Mouse (Mus musculus) midbrain, embryonic 13.5 days (tissue): ENCODE data around the gene Pf4. TPM values are rescaled to one million over a fixed set of nuclear protein-coding genes. Genes with fewer than 3 reads are reported as not detected.

ENCODE experiments used
- ATAC-seq: fragments of 200-750 bp; cut with Nextera tagmentation; 2 replicates; pipeline ENCODE4 v1.8.0; 2017; ENCODE audit warnings: mild to moderate bottlenecking, moderate TSS enrichment, moderate library complexity
- H3K27ac ChIP-seq: fragments of 300-500 bp; sonication (generic); 2 replicates; pipeline ENCODE4 v1.5.1; 2015; ENCODE audit warnings: inconsistent platforms, mild to moderate bottlenecking, moderate library complexity
- H3K27me3 ChIP-seq: fragments of 300-500 bp; sonication (generic); 2 replicates; pipeline ENCODE4 v1.6.1; 2015; ENCODE audit warnings: mild to moderate bottlenecking, inconsistent platforms
- H3K36me3 ChIP-seq: fragments of 300-500 bp; sonication (generic); 2 replicates; pipeline ENCODE4 v1.6.1; 2015; ENCODE audit warnings: mild to moderate bottlenecking, inconsistent platforms
- H3K4me1 ChIP-seq: fragments of 300-500 bp; sonication (generic); replicated peaks from 2 replicates; pipeline ENCODE4 v1.6.1; 2015; ENCODE audit warnings: inconsistent platforms
- H3K4me2 ChIP-seq: fragments of 300-500 bp; sonication (generic); replicated peaks from 2 replicates; pipeline ENCODE4 v1.6.1; 2015; ENCODE audit warnings: moderate library complexity, mild to moderate bottlenecking, inconsistent platforms
- H3K4me3 ChIP-seq: fragments of 300-500 bp; sonication (generic); replicated peaks from 2 replicates; pipeline ENCODE4 v1.5.1; 2015; ENCODE audit warnings: mild to moderate bottlenecking, inconsistent platforms
- H3K9ac ChIP-seq: fragments of 300-500 bp; sonication (generic); replicated peaks from 2 replicates; pipeline ENCODE4 v1.6.1; 2015; ENCODE audit warnings: mild to moderate bottlenecking, inconsistent platforms
- H3K9me3 ChIP-seq: fragments of 300-500 bp; sonication (generic); 2 replicates; pipeline ENCODE4 v1.6.1; 2016; ENCODE audit warnings: mild to moderate bottlenecking, inconsistent platforms
- WGBS: fragments of 180-500 bp; shearing (Covaris S2); methylation state at CpG from one replicate; pipeline ENCODE4 v1.1.7; 2015; 5-methylcytosine and 5-hydroxymethylcytosine counted together
- polyA plus RNA-seq: library from polyadenylated mRNA; unstranded; fragments of >200 nt; fragmentation: Nextera tagmentation; extraction: Ambion mirVana; gene quantifications from 2 replicates; pipeline ENCODE4 v1.2.1, GENCODE M21; 2015

The Pf4 gene
- polyA plus RNA-seq, 1 experiment from 2014 or later: 47.6 TPM

- Histone ChIP-seq H3K27me3 (peaks cover 12% of the 10 kb centered on the region), H3K4me3 (no peak overlapping the region), H3K4me1 (peaks cover 7% of the 10 kb centered on the region), H3K9ac (no peak overlapping the region), H3K36me3 (no peaks in the 10 kb centered on the region), H3K27ac (no peak overlapping the region), H3K4me2 (no peak overlapping the region), H3K9me3 (no peaks in the 10 kb centered on the region)
- no peak for ATAC-seq
- 78% methylated on average over 12 of the region's 12 CpGs for WGBS
These were observed 8.1 kb upstream of the Pf4 start for GRCm38 (mm10) chr5:90763912-90764665.

DNA sequence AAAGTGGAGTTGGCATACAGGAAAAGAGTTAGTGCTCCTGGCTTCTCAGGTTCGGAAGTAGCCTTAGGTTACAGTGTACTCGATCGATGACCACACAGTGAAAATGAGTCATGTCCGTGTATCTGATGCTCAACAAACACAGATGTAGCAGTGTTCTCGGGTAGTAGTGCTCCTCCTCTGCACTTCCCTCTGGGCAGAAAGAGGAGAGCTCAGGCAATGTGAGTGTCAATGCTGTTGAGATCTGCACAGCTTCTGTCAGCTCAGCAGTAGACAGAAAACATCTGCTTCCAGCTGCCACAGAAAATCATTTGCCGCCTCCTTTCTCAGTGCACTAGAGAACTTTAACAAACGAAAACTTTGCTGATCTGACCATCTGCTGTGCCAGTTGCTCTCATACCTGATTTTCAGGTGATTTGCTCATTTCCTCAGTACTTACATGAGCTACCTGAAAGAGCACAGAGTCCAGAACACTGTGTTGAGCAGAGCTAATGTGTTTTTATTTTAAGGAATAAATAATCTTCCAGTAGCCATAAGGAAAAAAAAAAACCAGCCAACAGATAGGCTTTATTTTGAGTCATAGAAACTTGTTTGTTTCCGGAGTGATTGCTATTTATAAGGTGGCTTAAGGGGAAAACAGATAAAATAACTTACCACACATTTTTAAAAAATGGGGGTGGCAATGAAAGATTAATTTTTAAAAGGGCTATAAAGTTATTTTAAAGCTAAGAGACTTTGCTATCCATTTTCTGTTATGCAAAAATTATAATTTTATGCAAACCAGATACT, 6.2 kb upstream of the Pf4 start:
- no peak overlapping the region for H3K27ac ChIP-seq
- no peak overlapping the region for H3K9ac ChIP-seq
- no peak overlapping the region for H3K4me2 ChIP-seq
- no peaks in the 10 kb centered on the region for H3K4me1 ChIP-seq
- H3K36me3 ChIP-seq: no peaks in the 10 kb centered on the region
- H3K9me3 ChIP-seq: no peaks in the 10 kb centered on the region
- 0 out of 2 replicates have a peak, but pooled peaks cover 3% of the 10 kb centered on the region for H3K27me3 ChIP-seq
- 87% methylated on average over 8 of the region's 8 CpGs for WGBS
- no peak overlapping the region for H3K4me3 ChIP-seq
- no peak for ATAC-seq

DNA sequence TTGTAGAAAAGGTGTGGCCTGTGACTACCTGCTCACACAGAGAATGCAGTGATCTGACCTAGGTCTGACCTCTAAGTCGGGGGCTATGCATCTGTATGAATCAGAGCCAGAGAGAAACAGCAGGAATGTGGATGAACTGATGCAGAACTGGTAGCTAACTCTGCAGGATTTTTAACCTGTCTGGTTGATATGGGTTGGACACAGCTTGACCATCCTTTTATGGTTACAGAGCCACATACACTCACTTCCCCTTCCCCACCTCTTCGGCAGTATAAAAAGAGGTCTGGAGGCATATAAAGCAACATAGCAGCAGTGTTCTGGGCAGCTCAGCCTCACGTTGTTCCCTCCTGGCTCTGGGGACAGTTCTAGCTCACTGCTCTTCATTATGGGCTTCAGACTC, 4.0 kb upstream of the Pf4 start, which contains the start of gene Ppbp:
Ppbp (plus strand) TSS at position 301 of the 400 bp plus-strand sequence.
- no peak within 1 kb of the TSS for H3K4me3 ChIP-seq
- H3K9ac ChIP-seq: no peak within 1 kb of the TSS
- H3K36me3 ChIP-seq: no peaks in the 10 kb centered on the region
- 75% methylated on average over 3 of the region's 3 CpGs for WGBS
- H3K4me1 ChIP-seq: no peaks in the 10 kb centered on the region
- H3K9me3 ChIP-seq: no peaks in the 10 kb centered on the region
- no peak for ATAC-seq
- H3K4me2 ChIP-seq: no peak within 1 kb of the TSS
- no peak within 1 kb of the TSS for H3K27ac ChIP-seq
- no peaks in the 10 kb centered on the region for H3K27me3 ChIP-seq

- Histone ChIP-seq H3K4me1 (no peaks in the 10 kb centered on the region), H3K9ac (no peak overlapping the region), H3K36me3 (no peaks in the 10 kb centered on the region), H3K9me3 (no peaks in the 10 kb centered on the region), H3K27me3 (no peaks in the 10 kb centered on the region), H3K4me3 (no peak overlapping the region), H3K4me2 (no peak overlapping the region), H3K27ac (no peak overlapping the region)
- ATAC-seq: no peak
- 63% methylated on average over 3 of the region's 3 CpGs for WGBS
These were observed 866 bp upstream of the Pf4 start for GRCm38 (mm10) chr5:90771369-90771768.

- ATAC-seq: no peak
- no peak overlapping the region for H3K27ac ChIP-seq
- no peaks in the 10 kb centered on the region for H3K27me3 ChIP-seq
- no peak overlapping the region for H3K9ac ChIP-seq
- no peaks in the 10 kb centered on the region for H3K36me3 ChIP-seq
- no peaks in the 10 kb centered on the region for H3K9me3 ChIP-seq
- no peaks in the 10 kb centered on the region for H3K4me1 ChIP-seq
- no peak overlapping the region for H3K4me2 ChIP-seq
- WGBS: 96% methylated on average over 5 of the region's 5 CpGs
- H3K4me3 ChIP-seq: no peak overlapping the region
These were observed 3.3 kb downstream of the Pf4 start for GRCm38 (mm10) chr5:90775562-90775961.

- no peaks in the 10 kb centered on the region for H3K9me3 ChIP-seq
- H3K4me2 ChIP-seq: no peak overlapping the region
- H3K36me3 ChIP-seq: no peaks in the 10 kb centered on the region
- H3K9ac ChIP-seq: no peak overlapping the region
- no peaks in the 10 kb centered on the region for H3K4me1 ChIP-seq
- no peak overlapping the region for H3K27ac ChIP-seq
- no peak for ATAC-seq
- H3K27me3 ChIP-seq: no peaks in the 10 kb centered on the region
- WGBS: 79% methylated on average over 10 of the region's 10 CpGs
- H3K4me3 ChIP-seq: no peak overlapping the region
These were observed 5.4 kb downstream of the Pf4 start for GRCm38 (mm10) chr5:90777621-90778020.

GRCm38 (mm10) chr5:90778856-90779255, 6.6 kb downstream of the Pf4 start:
- Histone ChIP-seq H3K4me3 (no peak overlapping the region), H3K9ac (no peak overlapping the region), H3K4me1 (no peaks in the 10 kb centered on the region), H3K9me3 (no peaks in the 10 kb centered on the region), H3K36me3 (no peaks in the 10 kb centered on the region), H3K4me2 (no peak overlapping the region), H3K27me3 (no peaks in the 10 kb centered on the region), H3K27ac (no peak overlapping the region)
- ATAC-seq: no peak
- 87% methylated on average over 6 of the region's 6 CpGs for WGBS

DNA sequence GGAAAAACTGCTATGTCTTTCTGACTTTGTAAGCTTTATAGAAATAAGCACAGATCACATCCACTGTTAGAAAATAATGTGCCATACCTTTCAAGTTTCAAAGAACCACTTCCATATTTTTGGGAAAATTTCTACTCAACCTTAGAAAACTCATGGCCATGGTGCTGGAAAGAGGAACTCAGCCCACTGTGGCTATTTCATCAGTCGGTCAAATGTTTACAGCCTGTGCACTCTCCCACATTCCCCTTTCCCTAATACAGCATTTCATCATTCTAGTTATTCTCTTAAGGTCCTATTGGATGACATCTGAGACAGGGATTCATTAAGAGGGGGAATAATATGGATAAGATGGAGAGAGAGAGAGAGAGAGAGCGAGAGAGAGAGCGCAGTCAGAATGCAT, 11.5 kb downstream of the Pf4 start:
- Histone ChIP-seq H3K9me3 (no peaks in the 10 kb centered on the region), H3K4me2 (no peak overlapping the region), H3K4me3 (no peak overlapping the region), H3K4me1 (peaks cover 7% of the 10 kb centered on the region), H3K36me3 (no peaks in the 10 kb centered on the region), H3K27me3 (0 out of 2 replicates have a peak, but pooled peaks cover 4% of the 10 kb centered on the region), H3K27ac (no peak overlapping the region), H3K9ac (no peak overlapping the region)
- ATAC-seq: no peak
- WGBS: 90% methylated on average over 3 of the region's 3 CpGs

- Histone ChIP-seq H3K4me2 (peak within 1 kb of the TSS; percentile 76), H3K4me1 (peaks cover 7% of the 10 kb centered on the region), H3K9me3 (no peaks in the 10 kb centered on the region), H3K36me3 (no peaks in the 10 kb centered on the region), H3K27me3 (0 out of 2 replicates have a peak, but pooled peaks cover 4% of the 10 kb centered on the region), H3K27ac (no peak within 1 kb of the TSS), H3K9ac (peak within 1 kb of the TSS; percentile 54), H3K4me3 (peak within 1 kb of the TSS; percentile 39)
- 18% methylated on average over 26 of the region's 26 CpGs for WGBS
- ATAC-seq: peak; percentile 92
These were observed 13.7 kb downstream of the Pf4 start, which contains the start of gene Cxcl3 for GRCm38 (mm10) chr5:90785659-90786588. Gene Cxcl3 (plus strand): TSS chr5:90786103.

GRCm38 (mm10) chr5:90788114-90788513, 15.9 kb downstream of the Pf4 start:
- Histone ChIP-seq H3K27ac (no peak overlapping the region), H3K9ac (no peak overlapping the region), H3K4me2 (no peak overlapping the region), H3K27me3 (0 out of 2 replicates have a peak, but pooled peaks cover 4% of the 10 kb centered on the region), H3K36me3 (no peaks in the 10 kb centered on the region), H3K4me3 (no peak overlapping the region), H3K9me3 (no peaks in the 10 kb centered on the region), H3K4me1 (peaks cover 7% of the 10 kb centered on the region)
- no peak for ATAC-seq
- 82% methylated on average over 4 of the region's 4 CpGs for WGBS

DNA sequence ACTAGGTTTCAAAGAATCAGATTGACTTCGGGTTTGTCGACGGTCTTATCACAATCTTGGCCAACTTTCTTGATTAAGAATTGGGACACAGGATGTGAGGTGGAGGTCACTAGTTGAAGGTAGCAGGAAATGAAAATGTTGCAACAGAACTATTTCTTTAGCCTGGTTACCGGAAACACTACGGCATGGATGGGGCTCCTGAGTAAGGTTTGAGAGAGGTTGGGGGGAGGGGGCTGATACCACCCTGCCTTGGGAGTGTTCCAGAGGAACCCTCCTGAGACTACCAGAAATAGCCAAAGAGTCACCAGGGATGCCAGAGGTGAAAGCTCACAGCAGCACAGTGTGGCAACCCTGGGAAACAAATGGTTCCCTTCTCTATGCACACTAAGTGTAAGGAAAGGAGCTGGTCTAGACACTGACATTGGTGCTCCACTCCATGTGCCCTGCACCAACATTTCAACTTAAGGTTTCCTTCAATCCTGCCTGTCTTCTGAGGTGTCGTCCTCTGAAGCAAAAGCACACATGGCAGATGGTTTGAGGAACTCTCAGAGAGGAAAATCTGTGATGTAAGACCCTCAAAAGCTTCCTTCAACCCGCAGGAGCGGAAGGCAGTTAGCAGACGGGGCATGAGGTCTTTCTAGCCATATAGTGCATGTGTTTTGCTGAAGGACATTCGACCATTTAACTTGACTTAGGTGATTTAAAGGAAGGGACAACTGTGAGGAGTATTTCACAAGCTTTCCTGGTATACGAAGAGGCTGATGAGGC, 17.3 kb downstream of the Pf4 start:
- peaks cover 7% of the 10 kb centered on the region for H3K4me1 ChIP-seq
- no peak overlapping the region for H3K4me2 ChIP-seq
- no peaks in the 10 kb centered on the region for H3K36me3 ChIP-seq
- H3K9me3 ChIP-seq: no peaks in the 10 kb centered on the region
- 91% methylated on average over 11 of the region's 11 CpGs for WGBS
- H3K27ac ChIP-seq: no peak overlapping the region
- H3K4me3 ChIP-seq: no peak overlapping the region
- ATAC-seq: no peak
- no peak overlapping the region for H3K9ac ChIP-seq
- H3K27me3 ChIP-seq: 0 out of 2 replicates have a peak, but pooled peaks cover 4% of the 10 kb centered on the region
